Mouse (Mus musculus) forebrain, embryonic 11.5 days (tissue): Measurements from ENCODE around the gene Ang. TPM values are rescaled to one million over a fixed set of nuclear protein-coding genes. Genes with fewer than 3 reads are reported as not detected.

Experiments
- ATAC-seq: fragments of 200-750 bp; cut with Nextera tagmentation; replicated peaks from 2 replicates; pipeline ENCODE4 v1.8.0; 2017; ENCODE audit warnings: moderate TSS enrichment; ENCODE audit not compliant: low FRiP score
- DNase-seq: peaks from one replicate; pipeline ENCODE4 v3.0.0-alpha.2; 2017; ENCODE audit warnings: low spot score
- H3K27ac ChIP-seq: fragments of 300-500 bp; sonication (generic); 2 replicates; pipeline ENCODE4 v1.5.1; 2014; ENCODE audit warnings: low read depth, low read length
- H3K27me3 ChIP-seq: fragments of 300-500 bp; sonication (generic); 2 replicates; pipeline ENCODE4 v1.6.1; 2014; ENCODE audit warnings: mild to moderate bottlenecking, low read length, mixed read lengths; ENCODE audit not compliant: control insufficient read depth, insufficient read depth
- H3K36me3 ChIP-seq: fragments of 300-500 bp; sonication (generic); 2 replicates; pipeline ENCODE4 v1.6.1; 2014; ENCODE audit warnings: mild to moderate bottlenecking, low read length, moderate library complexity, mixed read lengths; ENCODE audit not compliant: control insufficient read depth, insufficient read depth
- H3K4me1 ChIP-seq: fragments of 300-500 bp; sonication (generic); replicated peaks from 2 replicates; pipeline ENCODE4 v1.6.1; 2014; ENCODE audit warnings: low read length, mixed read lengths; ENCODE audit not compliant: control insufficient read depth, insufficient read depth
- H3K4me2 ChIP-seq: fragments of 300-500 bp; sonication (generic); 2 replicates; pipeline ENCODE4 v1.6.1; 2014; ENCODE audit warnings: low read depth, mild to moderate bottlenecking, low read length, moderate library complexity, mixed read lengths; ENCODE audit not compliant: severe bottlenecking
- H3K4me3 ChIP-seq: fragments of 300-500 bp; sonication (generic); 2 replicates; pipeline ENCODE4 v1.5.1; 2014; ENCODE audit warnings: low read depth, low read length
- H3K9ac ChIP-seq: fragments of 300-500 bp; sonication (generic); 2 replicates; pipeline ENCODE4 v1.6.1; 2014; ENCODE audit warnings: low read length
- H3K9me3 ChIP-seq: fragments of 300-500 bp; sonication (generic); 2 replicates; pipeline ENCODE4 v1.6.1; 2016; ENCODE audit warnings: low read length, mixed read lengths; ENCODE audit not compliant: control insufficient read depth
- WGBS: fragments of 180-500 bp; shearing (Covaris S2); extraction: QIAGEN DNeasy Blood & Tissue Kit; methylation state at CpG from one replicate; pipeline ENCODE4 v1.1.7; 2014; 5-methylcytosine and 5-hydroxymethylcytosine counted together
- polyA plus RNA-seq: library from polyadenylated mRNA; unstranded; fragments of >200 nt; fragmentation: Nextera tagmentation; extraction: Ambion mirVana; gene quantifications from 2 replicates; pipeline ENCODE4 v1.2.1, GENCODE M21; 2014

The Ang gene
- polyA plus RNA-seq, 1 experiment from 2014 or later: 1.9 TPM

GRCm38 (mm10) chr14:51057401-51057831 is 33.5 kb upstream of the Ang start, which contains the start of gene Rnase12:
Gene Rnase12, minus strand, starts transcription at chr14:51057661.
- Histone ChIP-seq H3K4me3 (no peak within 1 kb of the TSS), H3K9me3 (no peaks in the 10 kb centered on the region), H3K27me3 (peaks cover 3% of the 10 kb centered on the region; the same call in 1 of the 2 replicates), H3K4me2 (no peak within 1 kb of the TSS), H3K4me1 (peaks cover 6% of the 10 kb centered on the region; the same call in 1 of the 2 replicates), H3K27ac (no peak within 1 kb of the TSS), H3K9ac (no peak within 1 kb of the TSS), H3K36me3 (no peaks in the 10 kb centered on the region)
- no peak for DNase-seq
- ATAC-seq: no peak
- 78% methylated on average over 9 of the region's 9 CpGs for WGBS

DNA sequence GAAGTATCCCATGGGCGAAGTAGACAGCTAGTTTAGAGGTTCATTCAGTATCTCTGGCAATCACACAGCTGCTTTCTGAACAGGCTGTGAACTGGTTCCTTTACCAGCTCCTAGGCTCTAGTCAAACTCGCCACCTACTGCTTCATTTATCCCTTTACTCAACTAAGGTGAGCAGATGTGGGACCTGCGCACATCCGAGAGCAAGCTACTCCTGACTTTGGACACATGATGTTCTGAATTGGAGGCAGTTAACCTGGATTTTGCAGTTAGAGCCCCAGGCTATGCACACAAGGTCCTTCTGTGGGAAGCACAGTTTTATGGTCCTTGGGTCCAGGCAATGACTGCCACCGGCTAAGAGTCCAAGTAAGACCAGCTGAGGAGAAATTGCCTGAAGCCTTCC is 30.2 kb upstream of the Ang start:
- ATAC-seq (no peak), DNase-seq (no peak)
- Histone ChIP-seq H3K27ac (no peak overlapping the region), H3K9me3 (no peaks in the 10 kb centered on the region), H3K9ac (no peak overlapping the region), H3K36me3 (no peaks in the 10 kb centered on the region), H3K4me2 (no peak overlapping the region), H3K4me3 (no peak overlapping the region), H3K27me3 (no peaks in the 10 kb centered on the region), H3K4me1 (no peaks in the 10 kb centered on the region)
- WGBS: 90% methylated on average over 5 of the region's 5 CpGs

GRCm38 (mm10) chr14:51068956-51069355 is 22.0 kb upstream of the Ang start:
- no peaks in the 10 kb centered on the region for H3K9me3 ChIP-seq
- 97% methylated on average over 5 of the region's 5 CpGs for WGBS
- H3K27ac ChIP-seq: no peak overlapping the region
- H3K4me1 ChIP-seq: no peaks in the 10 kb centered on the region
- DNase-seq (no peak), ATAC-seq (no peak)
- no peak overlapping the region for H3K4me3 ChIP-seq
- H3K27me3 ChIP-seq: no peaks in the 10 kb centered on the region
- H3K9ac ChIP-seq: no peak overlapping the region
- H3K4me2 ChIP-seq: no peak overlapping the region
- no peaks in the 10 kb centered on the region for H3K36me3 ChIP-seq

DNA sequence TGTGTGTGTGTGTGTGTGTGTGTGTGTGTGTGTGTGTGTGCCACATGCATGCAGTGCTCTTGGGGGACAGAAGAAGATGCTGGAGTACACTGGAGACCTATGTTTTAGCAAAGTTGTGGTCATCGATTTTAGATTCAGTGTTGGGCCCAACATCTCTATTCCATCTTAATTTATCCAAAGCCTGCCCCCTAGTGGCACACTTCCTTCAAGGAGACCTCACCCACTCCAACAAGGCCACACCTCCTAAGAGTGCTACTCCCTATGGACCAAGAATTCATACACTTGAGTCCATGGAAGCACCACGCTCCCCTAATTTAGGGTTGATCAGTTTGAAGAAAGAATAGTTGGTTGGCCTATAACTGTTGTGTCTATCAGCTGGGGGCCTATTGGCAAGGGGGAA is 21.3 kb upstream of the Ang start:
- DNase-seq: no peak

DNA sequence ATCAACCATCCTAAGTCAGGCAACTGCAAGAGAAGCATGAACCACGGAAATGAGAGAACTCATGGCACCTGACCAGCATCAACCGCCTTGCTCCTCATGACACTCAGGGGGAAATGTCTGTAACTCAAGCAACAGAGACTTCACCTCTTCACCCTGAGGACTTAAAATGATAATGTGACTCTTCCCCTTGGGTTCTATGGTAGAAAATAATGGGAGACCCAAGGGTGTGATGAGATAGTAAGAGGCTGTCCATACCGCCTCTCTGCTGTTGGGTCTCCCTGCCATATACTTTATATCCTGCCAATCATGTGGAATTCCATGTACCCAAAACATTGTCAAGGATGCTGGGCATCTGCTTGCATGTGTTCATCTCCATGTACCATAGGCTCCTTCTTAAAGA is 16.6 kb upstream of the Ang start, which contains the start of gene Olfr750:
TSS of gene Olfr750 (minus strand) at position 101 of the 400 bp plus-strand sequence.
- Histone ChIP-seq H3K27me3 (no peaks in the 10 kb centered on the region), H3K4me2 (no peak within 1 kb of the TSS), H3K4me3 (no peak within 1 kb of the TSS), H3K9ac (no peak within 1 kb of the TSS), H3K27ac (no peak within 1 kb of the TSS), H3K36me3 (no peaks in the 10 kb centered on the region), H3K9me3 (no peaks in the 10 kb centered on the region), H3K4me1 (no peaks in the 10 kb centered on the region)
- no peak for ATAC-seq
- WGBS: 83% methylated on average over 3 of the region's 3 CpGs
- no peak for DNase-seq

More for the DNA sequence above, 21.3 kb upstream of the Ang start:
- no peaks in the 10 kb centered on the region for H3K4me1 ChIP-seq
- H3K9ac ChIP-seq: no peak overlapping the region
- H3K27ac ChIP-seq: no peak overlapping the region
- no peak overlapping the region for H3K4me3 ChIP-seq
- no peak overlapping the region for H3K4me2 ChIP-seq
- no peak for ATAC-seq
- no peaks in the 10 kb centered on the region for H3K9me3 ChIP-seq
- H3K27me3 ChIP-seq: no peaks in the 10 kb centered on the region
- 76% methylated on average over 2 of the region's 2 CpGs for WGBS
- no peaks in the 10 kb centered on the region for H3K36me3 ChIP-seq

GRCm38 (mm10) chr14:51079180-51079579 is 11.8 kb upstream of the Ang start:
- no peak for ATAC-seq
- Histone ChIP-seq H3K9ac (no peak overlapping the region), H3K4me2 (no peak overlapping the region), H3K36me3 (no peaks in the 10 kb centered on the region), H3K27me3 (no peaks in the 10 kb centered on the region; the same call in 1 of the 2 replicates), H3K4me3 (no peak overlapping the region), H3K27ac (no peak overlapping the region), H3K4me1 (no peaks in the 10 kb centered on the region), H3K9me3 (no peaks in the 10 kb centered on the region)
- WGBS: 88% methylated on average over 1 of the region's 1 CpGs
- no peak for DNase-seq

- 84% methylated on average over 2 of the region's 2 CpGs for WGBS
- Histone ChIP-seq H3K27me3 (no peaks in the 10 kb centered on the region; the same call in 1 of the 2 replicates), H3K4me1 (no peaks in the 10 kb centered on the region), H3K27ac (no peak overlapping the region), H3K9me3 (no peaks in the 10 kb centered on the region), H3K36me3 (no peaks in the 10 kb centered on the region), H3K4me3 (no peak overlapping the region), H3K4me2 (no peak overlapping the region), H3K9ac (no peak overlapping the region)
- no peak for DNase-seq
- ATAC-seq: no peak
Observed at GRCm38 (mm10) chr14:51081035-51081434, 9.9 kb upstream of the Ang start.

DNA sequence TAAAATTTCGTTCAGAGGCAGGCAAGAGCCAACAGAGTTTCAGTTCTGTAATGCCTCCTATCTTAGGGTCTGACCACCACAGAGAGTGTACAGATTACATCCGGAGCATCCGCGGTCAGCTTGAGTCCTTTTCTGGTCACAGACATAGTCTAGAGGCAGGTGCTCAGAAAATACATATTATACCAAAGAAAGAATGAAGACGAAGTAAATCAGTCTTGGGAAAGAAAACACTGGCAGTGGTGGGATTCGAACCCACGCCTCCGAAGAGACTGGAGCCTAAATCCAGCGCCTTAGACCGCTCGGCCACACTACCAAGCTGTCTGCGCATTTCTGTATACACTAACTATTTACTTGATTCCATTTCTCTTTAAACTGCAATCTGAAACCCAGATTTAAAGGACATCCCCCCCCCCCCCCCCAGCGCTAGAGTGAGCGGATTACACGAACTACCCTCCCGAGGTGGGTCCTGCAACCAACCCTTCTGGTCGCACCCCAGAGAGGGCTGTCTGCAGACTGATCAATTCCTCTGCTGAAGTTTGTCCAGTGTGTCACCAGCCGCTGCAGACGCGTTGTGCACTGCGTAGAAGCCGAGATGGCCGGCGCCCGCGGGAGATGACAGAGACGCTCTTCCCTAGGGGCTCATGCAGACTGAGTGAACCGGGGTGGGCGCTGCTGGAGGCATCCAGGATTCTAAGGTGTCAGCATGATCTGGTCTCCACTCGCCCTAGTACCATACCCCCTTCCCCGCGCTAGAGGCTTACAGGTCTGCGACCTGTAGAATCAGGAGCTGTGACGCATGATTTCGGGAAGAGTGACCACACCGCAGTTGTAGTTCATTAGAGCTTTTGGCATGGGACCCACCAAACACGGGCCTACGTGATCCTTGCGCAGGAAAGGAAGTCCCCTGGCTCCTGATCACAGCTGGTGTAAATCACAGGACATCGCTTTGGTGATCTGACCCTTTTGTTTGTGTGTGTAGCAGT is 8.1 kb upstream of the Ang start:
- H3K27me3 ChIP-seq: no peaks in the 10 kb centered on the region; the same call in 1 of the 2 replicates
- peak overlapping the region; percentile 68 for H3K4me2 ChIP-seq
- no peaks in the 10 kb centered on the region for H3K9me3 ChIP-seq
- peak overlapping the region; percentile 55 for H3K4me3 ChIP-seq
- H3K9ac ChIP-seq: peak overlapping the region; percentile 50
- no peaks in the 10 kb centered on the region for H3K36me3 ChIP-seq
- 2% methylated on average over 39 of the region's 40 CpGs for WGBS
- ATAC-seq (peak; percentile 80), DNase-seq (peak; percentile 83)
- no peaks in the 10 kb centered on the region for H3K4me1 ChIP-seq
- H3K27ac ChIP-seq: no peak overlapping the region
